Mouse (Mus musculus): ENCODE data around the gene B4gat1. TPM values are rescaled to one million over a fixed set of nuclear protein-coding genes. Genes with fewer than 3 reads are reported as not detected.
"Not testable (repeated sequence)": the region's sequence is repeated elsewhere in the genome, so short reads cannot be mapped to it uniquely, and the experiment has no call there.

Gene B4gat1
- polyA plus RNA-seq (2015; fragmentation: Nextera tagmentation; extraction: Ambion mirVana): 47.2 and 48.4 TPM in 2 replicates

GRCm38 (mm10) chr19:5038709-5039156, at the start of gene B4gat1, which contains the start of gene AC124502.3:
Gene B4gat1, plus strand, starts transcription at chr19:5038826.
Gene AC124502.3, plus strand, starts transcription at chr19:5038891.
- Histone ChIP-seq H3K9ac (peak within 1 kb of the TSS; percentile 98), H3K9me3 (replicated peaks) (no peaks in the 10 kb centered on the region), H3K4me3 (replicated peaks) (peak within 1 kb of the TSS; percentile 71), H3K36me3 (0 out of 2 replicates have a peak, but pooled peaks cover 8% of the 10 kb centered on the region), H3K27ac (replicated peaks) (peak within 1 kb of the TSS; percentile 85), H3K27me3 (no peaks in the 10 kb centered on the region), H3K4me1 (peaks cover 39% of the 10 kb centered on the region), H3K4me2 (replicated peaks) (peak within 1 kb of the TSS; percentile 95)
- peak; percentile 88 for ATAC-seq (ENCODE audit: insufficient number of reproducible peaks, low FRiP score, low TSS enrichment, low read depth)
- under 1% methylated on average over 44 of the region's 44 CpGs for WGBS

- peaks cover 5% of the 10 kb centered on the region for H3K4me1 ChIP-seq
- H3K9ac ChIP-seq: no peak overlapping the region
- no peak overlapping the region for H3K4me3 ChIP-seq (replicated peaks)
- no peak for ATAC-seq (ENCODE audit: insufficient number of reproducible peaks, low FRiP score, low TSS enrichment, low read depth)
- H3K27me3 ChIP-seq: peaks cover 68% of the 10 kb centered on the region
- no peak overlapping the region for H3K4me2 ChIP-seq (replicated peaks)
- WGBS: 3% methylated on average over 13 of the region's 13 CpGs
- no peak overlapping the region for H3K27ac ChIP-seq (replicated peaks)
- H3K36me3 ChIP-seq: no peaks in the 10 kb centered on the region
- no peaks in the 10 kb centered on the region for H3K9me3 ChIP-seq (replicated peaks)
Observed at GRCm38 (mm10) chr19:4989013-4989412, 49.6 kb upstream of the B4gat1 start.

GRCm38 (mm10) chr19:4989434-4990255, 49.0 kb upstream of the B4gat1 start:
- peaks cover 67% of the 10 kb centered on the region for H3K27me3 ChIP-seq
- no peak overlapping the region for H3K9ac ChIP-seq
- no peak overlapping the region for H3K4me2 ChIP-seq (replicated peaks)
- peaks cover 5% of the 10 kb centered on the region for H3K4me1 ChIP-seq
- no peak overlapping the region for H3K27ac ChIP-seq (replicated peaks)
- H3K9me3 ChIP-seq (replicated peaks): no peaks in the 10 kb centered on the region
- 18% methylated on average over 45 of the region's 47 CpGs for WGBS
- no peaks in the 10 kb centered on the region for H3K36me3 ChIP-seq
- no peak overlapping the region for H3K4me3 ChIP-seq (replicated peaks)
- ATAC-seq (ENCODE audit: insufficient number of reproducible peaks, low FRiP score, low TSS enrichment, low read depth): no peak

GRCm38 (mm10) chr19:4990256-4990625, 48.4 kb upstream of the B4gat1 start, which contains the start of gene Npas4:
Gene Npas4, minus strand, starts transcription at chr19:4990316.
- WGBS: 17% methylated on average over 4 of the region's 4 CpGs
- peaks cover 5% of the 10 kb centered on the region for H3K4me1 ChIP-seq
- H3K4me3 ChIP-seq (replicated peaks): no peak within 1 kb of the TSS
- H3K36me3 ChIP-seq: no peaks in the 10 kb centered on the region
- ATAC-seq (ENCODE audit: insufficient number of reproducible peaks, low FRiP score, low TSS enrichment, low read depth): no peak
- H3K27me3 ChIP-seq: peaks cover 65% of the 10 kb centered on the region
- 0 out of 2 replicates have a peak within 1 kb of the TSS, but pooled peaks have one; percentile 10 for H3K4me2 ChIP-seq (replicated peaks)
- no peaks in the 10 kb centered on the region for H3K9me3 ChIP-seq (replicated peaks)
- no peak within 1 kb of the TSS for H3K9ac ChIP-seq
- H3K27ac ChIP-seq (replicated peaks): no peak within 1 kb of the TSS

GRCm38 (mm10) chr19:4990716-4991115, 47.9 kb upstream of the B4gat1 start:
- no peak overlapping the region for H3K4me3 ChIP-seq (replicated peaks)
- H3K36me3 ChIP-seq: no peaks in the 10 kb centered on the region
- H3K27me3 ChIP-seq: peaks cover 60% of the 10 kb centered on the region
- H3K4me2 ChIP-seq (replicated peaks): 0 out of 2 replicates have a peak overlapping the region, but pooled peaks have one; percentile 10
- H3K4me1 ChIP-seq: peaks cover 5% of the 10 kb centered on the region
- ATAC-seq (ENCODE audit: insufficient number of reproducible peaks, low FRiP score, low TSS enrichment, low read depth): no peak
- H3K27ac ChIP-seq (replicated peaks): no peak overlapping the region
- no peak overlapping the region for H3K9ac ChIP-seq
- 1% methylated on average over 20 of the region's 22 CpGs for WGBS
- no peaks in the 10 kb centered on the region for H3K9me3 ChIP-seq (replicated peaks)

GRCm38 (mm10) chr19:4992371-4992770, 46.3 kb upstream of the B4gat1 start:
- H3K27ac ChIP-seq (replicated peaks): no peak overlapping the region
- no peaks in the 10 kb centered on the region for H3K36me3 ChIP-seq
- H3K4me3 ChIP-seq (replicated peaks): no peak overlapping the region
- H3K4me1 ChIP-seq: peaks cover 5% of the 10 kb centered on the region
- no peak overlapping the region for H3K4me2 ChIP-seq (replicated peaks)
- WGBS: 11% methylated on average over 8 of the region's 8 CpGs
- H3K9ac ChIP-seq: no peak overlapping the region
- H3K9me3 ChIP-seq (replicated peaks): no peaks in the 10 kb centered on the region
- no peak for ATAC-seq (ENCODE audit: insufficient number of reproducible peaks, low FRiP score, low TSS enrichment, low read depth)
- peaks cover 53% of the 10 kb centered on the region for H3K27me3 ChIP-seq

GRCm38 (mm10) chr19:4992904-4993303, 45.7 kb upstream of the B4gat1 start:
- 0% methylated on average over 9 of the region's 9 CpGs for WGBS
- H3K27me3 ChIP-seq: peaks cover 57% of the 10 kb centered on the region
- H3K4me3 ChIP-seq (replicated peaks): no peak overlapping the region
- H3K9me3 ChIP-seq (replicated peaks): no peaks in the 10 kb centered on the region
- no peaks in the 10 kb centered on the region for H3K36me3 ChIP-seq
- H3K4me1 ChIP-seq: peaks cover 5% of the 10 kb centered on the region
- no peak overlapping the region for H3K27ac ChIP-seq (replicated peaks)
- no peak overlapping the region for H3K4me2 ChIP-seq (replicated peaks)
- ATAC-seq (ENCODE audit: insufficient number of reproducible peaks, low FRiP score, low TSS enrichment, low read depth): no peak
- H3K9ac ChIP-seq: no peak overlapping the region

GRCm38 (mm10) chr19:4994043-4994442, 44.6 kb upstream of the B4gat1 start:
- Histone ChIP-seq H3K4me1 (peaks cover 5% of the 10 kb centered on the region), H3K27me3 (peaks cover 61% of the 10 kb centered on the region), H3K4me3 (replicated peaks) (no peak overlapping the region), H3K9ac (no peak overlapping the region), H3K27ac (replicated peaks) (no peak overlapping the region), H3K4me2 (replicated peaks) (no peak overlapping the region), H3K9me3 (replicated peaks) (no peaks in the 10 kb centered on the region), H3K36me3 (no peaks in the 10 kb centered on the region)
- ATAC-seq (ENCODE audit: insufficient number of reproducible peaks, low FRiP score, low TSS enrichment, low read depth): no peak
- WGBS: 56% methylated on average over 5 of the region's 5 CpGs

GRCm38 (mm10) chr19:4999445-5000140, 39.0 kb upstream of the B4gat1 start:
- no peak overlapping the region for H3K9ac ChIP-seq
- H3K27me3 ChIP-seq: peaks cover 34% of the 10 kb centered on the region
- peaks cover 10% of the 10 kb centered on the region for H3K4me1 ChIP-seq
- H3K36me3 ChIP-seq: no peaks in the 10 kb centered on the region
- H3K4me3 ChIP-seq (replicated peaks): no peak overlapping the region
- H3K4me2 ChIP-seq (replicated peaks): no peak overlapping the region
- ATAC-seq (ENCODE audit: insufficient number of reproducible peaks, low FRiP score, low TSS enrichment, low read depth): no peak
- WGBS: 65% methylated on average over 6 of the region's 6 CpGs
- H3K9me3 ChIP-seq (replicated peaks): no peaks in the 10 kb centered on the region
- H3K27ac ChIP-seq (replicated peaks): no peak overlapping the region

GRCm38 (mm10) chr19:5001666-5002406, 36.8 kb upstream of the B4gat1 start:
- no peaks in the 10 kb centered on the region for H3K36me3 ChIP-seq
- peak overlapping the region; percentile 47 for H3K4me2 ChIP-seq (replicated peaks)
- H3K4me1 ChIP-seq: peaks cover 10% of the 10 kb centered on the region
- ATAC-seq (ENCODE audit: insufficient number of reproducible peaks, low FRiP score, low TSS enrichment, low read depth): peak; percentile 89
- H3K27me3 ChIP-seq: peaks cover 28% of the 10 kb centered on the region
- WGBS: under 1% methylated on average over 39 of the region's 39 CpGs
- peak overlapping the region; percentile 25 for H3K4me3 ChIP-seq (replicated peaks)
- H3K27ac ChIP-seq (replicated peaks): peak overlapping the region; percentile 35
- peak overlapping the region; percentile 21; the same call in 1 of the 2 replicates for H3K9ac ChIP-seq
- no peaks in the 10 kb centered on the region for H3K9me3 ChIP-seq (replicated peaks)

- not testable (repeated sequence) for H3K4me3 ChIP-seq (replicated peaks); H3K4me2 ChIP-seq (replicated peaks); H3K9ac ChIP-seq; H3K27ac ChIP-seq (replicated peaks); H3K36me3 ChIP-seq; ATAC-seq (ENCODE audit: insufficient number of reproducible peaks, low FRiP score, low TSS enrichment, low read depth); H3K9me3 ChIP-seq (replicated peaks)
- Histone ChIP-seq H3K4me1 (peaks cover 10% of the 10 kb centered on the region), H3K27me3 (peaks cover 19% of the 10 kb centered on the region; the same call in 1 of the 2 replicates)
- 45% methylated on average over 2 of the region's 2 CpGs for WGBS
Observed at GRCm38 (mm10) chr19:5003644-5004043, 35.0 kb upstream of the B4gat1 start.

Data from embryonic facial prominence, embryonic 15.5 days (tissue).